Mouse (Mus musculus) embryonic facial prominence, embryonic 14.5 days (tissue): ENCODE measurements around the gene Macf1. TPM values are rescaled to one million over a fixed set of nuclear protein-coding genes. Genes with fewer than 3 reads are reported as not detected.
"Not testable (repeated sequence)": the region's sequence is repeated elsewhere in the genome, so short reads cannot be mapped to it uniquely, and the experiment has no call there.

Experiments
- ATAC-seq: fragments of 200-750 bp; cut with Nextera tagmentation; 2 replicates; pipeline ENCODE4 v1.8.0; 2017; ENCODE audit warnings: low read depth, moderate number of reproducible peaks, moderate TSS enrichment
- DNase-seq: peaks from one replicate; pipeline ENCODE4 v3.0.0-alpha.2; 2015; ENCODE audit warnings: low spot score
- H3K27ac ChIP-seq: fragments of 300-500 bp; sonication (generic); replicated peaks from 2 replicates; pipeline ENCODE4 v1.5.1; 2014; ENCODE audit warnings: low read depth, mild to moderate bottlenecking, low read length, moderate library complexity
- H3K27me3 ChIP-seq: fragments of 300-500 bp; sonication (generic); replicated peaks from 2 replicates; pipeline ENCODE4 v1.6.1; 2014; ENCODE audit warnings: low read length; ENCODE audit not compliant: control insufficient read depth, insufficient read depth
- H3K36me3 ChIP-seq: fragments of 300-500 bp; sonication (generic); 2 replicates; pipeline ENCODE4 v1.6.1; 2014; ENCODE audit warnings: low read length, mixed read lengths; ENCODE audit not compliant: control insufficient read depth, insufficient read depth
- H3K4me1 ChIP-seq: fragments of 300-500 bp; sonication (generic); 2 replicates; pipeline ENCODE4 v1.6.1; 2014; ENCODE audit warnings: antibody characterized with exemption, low read length; ENCODE audit not compliant: control insufficient read depth, insufficient read depth
- H3K4me2 ChIP-seq: fragments of 300-500 bp; sonication (generic); 2 replicates; pipeline ENCODE4 v1.6.1; 2014; ENCODE audit warnings: low read depth, mild to moderate bottlenecking, low read length, moderate library complexity, mixed read lengths
- H3K4me3 ChIP-seq: fragments of 300-500 bp; sonication (generic); 2 replicates; pipeline ENCODE4 v1.5.1; 2014; ENCODE audit warnings: low read depth, mild to moderate bottlenecking, low read length
- H3K9ac ChIP-seq: fragments of 300-500 bp; sonication (generic); 2 replicates; pipeline ENCODE4 v1.6.1; 2014; ENCODE audit warnings: low read depth, mild to moderate bottlenecking, low read length, moderate library complexity, mixed read lengths
- H3K9me3 ChIP-seq: fragments of 300-500 bp; sonication (generic); 2 replicates; pipeline ENCODE4 v1.6.1; 2016; ENCODE audit warnings: low read length; ENCODE audit not compliant: control insufficient read depth
- WGBS: fragments of 180-500 bp; shearing (Covaris S2); extraction: QIAGEN DNeasy Blood & Tissue Kit; methylation state at CpG from one replicate; pipeline ENCODE4 v1.1.7; 2014; 5-methylcytosine and 5-hydroxymethylcytosine counted together
- polyA plus RNA-seq: library from polyadenylated mRNA; unstranded; fragments of >200 nt; fragmentation: Nextera tagmentation; extraction: Ambion mirVana; gene quantifications from 2 replicates; pipeline ENCODE4 v1.2.1, GENCODE M21; 2014

Gene Macf1
- polyA plus RNA-seq, 1 experiment from 2014 or later, result 80.5 TPM

- Histone ChIP-seq H3K36me3 (no peaks in the 10 kb centered on the region), H3K27me3 (no peaks in the 10 kb centered on the region), H3K9ac (no peak overlapping the region), H3K27ac (no peak overlapping the region), H3K4me2 (no peak overlapping the region), H3K4me3 (no peak overlapping the region), H3K4me1 (no peaks in the 10 kb centered on the region), H3K9me3 (no peaks in the 10 kb centered on the region)
- DNase-seq (peak; percentile 16), ATAC-seq (no peak)
- WGBS, result 56% methylated on average over 3 of the region's 3 CpGs
These were observed 350.0 kb downstream of the Macf1 start for GRCm38 (mm10) chr4:123334177-123334576.

GRCm38 (mm10) chr4:123333151-123333550 lies 351.0 kb downstream of the Macf1 start:
- ATAC-seq (no peak), DNase-seq (no peak)
- 97% methylated on average over 4 of the region's 4 CpGs for WGBS
- Histone ChIP-seq H3K27ac (no peak overlapping the region), H3K4me1 (no peaks in the 10 kb centered on the region), H3K4me2 (no peak overlapping the region), H3K9ac (no peak overlapping the region), H3K27me3 (no peaks in the 10 kb centered on the region), H3K4me3 (no peak overlapping the region), H3K36me3 (no peaks in the 10 kb centered on the region), H3K9me3 (no peaks in the 10 kb centered on the region)

GRCm38 (mm10) chr4:123331961-123332360 lies 352.2 kb downstream of the Macf1 start:
- ATAC-seq, H3K4me1 ChIP-seq, H3K27me3 ChIP-seq, DNase-seq, H3K27ac ChIP-seq, H3K4me2 ChIP-seq, H3K4me3 ChIP-seq, H3K36me3 ChIP-seq, H3K9ac ChIP-seq, H3K9me3 ChIP-seq: not testable (repeated sequence)
- WGBS, result 47% methylated on average over 1 of the region's 1 CpGs

GRCm38 (mm10) chr4:123331326-123331725 lies 352.8 kb downstream of the Macf1 start:
- ATAC-seq (no peak), DNase-seq (no peak)
- H3K4me3 ChIP-seq, result no peak overlapping the region
- no peak overlapping the region for H3K27ac ChIP-seq
- H3K27me3 ChIP-seq, result no peaks in the 10 kb centered on the region
- WGBS, result 68% methylated on average over 5 of the region's 5 CpGs
- no peaks in the 10 kb centered on the region for H3K36me3 ChIP-seq
- no peak overlapping the region for H3K9ac ChIP-seq
- no peaks in the 10 kb centered on the region for H3K4me1 ChIP-seq
- no peaks in the 10 kb centered on the region for H3K9me3 ChIP-seq
- H3K4me2 ChIP-seq, result no peak overlapping the region

- 70% methylated on average over 6 of the region's 6 CpGs for WGBS
- H3K4me1 ChIP-seq, result no peaks in the 10 kb centered on the region
- no peak overlapping the region for H3K27ac ChIP-seq
- no peak for DNase-seq
- no peaks in the 10 kb centered on the region for H3K9me3 ChIP-seq
- H3K9ac ChIP-seq, result no peak overlapping the region
- no peak for ATAC-seq
- H3K36me3 ChIP-seq, result no peaks in the 10 kb centered on the region
- no peak overlapping the region for H3K4me3 ChIP-seq
- no peak overlapping the region for H3K4me2 ChIP-seq
- no peaks in the 10 kb centered on the region for H3K27me3 ChIP-seq
These were observed 355.2 kb downstream of the Macf1 start for GRCm38 (mm10) chr4:123328946-123329345.

GRCm38 (mm10) chr4:123327630-123328029 lies 356.5 kb downstream of the Macf1 start:
- ATAC-seq (no peak), DNase-seq (no peak)
- Histone ChIP-seq H3K4me3 (no peak overlapping the region), H3K9me3 (no peaks in the 10 kb centered on the region), H3K4me2 (no peak overlapping the region), H3K4me1 (no peaks in the 10 kb centered on the region), H3K9ac (no peak overlapping the region), H3K36me3 (no peaks in the 10 kb centered on the region), H3K27ac (no peak overlapping the region), H3K27me3 (peaks cover 5% of the 10 kb centered on the region)
- WGBS, result 68% methylated on average over 3 of the region's 3 CpGs

GRCm38 (mm10) chr4:123326087-123326486 lies 358.1 kb downstream of the Macf1 start:
- H3K9ac ChIP-seq, result no peak overlapping the region
- DNase-seq (no peak), ATAC-seq (no peak; the same call in 1 of the 2 replicates)
- 67% methylated on average over 3 of the region's 3 CpGs for WGBS
- H3K9me3 ChIP-seq, result no peaks in the 10 kb centered on the region
- no peaks in the 10 kb centered on the region for H3K36me3 ChIP-seq
- H3K4me2 ChIP-seq, result no peak overlapping the region
- H3K27me3 ChIP-seq, result peaks cover 9% of the 10 kb centered on the region
- no peak overlapping the region for H3K27ac ChIP-seq
- no peaks in the 10 kb centered on the region for H3K4me1 ChIP-seq
- H3K4me3 ChIP-seq, result no peak overlapping the region

- H3K9ac ChIP-seq, result no peak within 1 kb of the TSS
- 10% methylated on average over 4 of the region's 13 CpGs for WGBS
- DNase-seq (no peak), ATAC-seq (no peak)
- peaks cover 9% of the 10 kb centered on the region for H3K27me3 ChIP-seq
- no peaks in the 10 kb centered on the region for H3K9me3 ChIP-seq
- no peaks in the 10 kb centered on the region for H3K4me1 ChIP-seq
- no peak within 1 kb of the TSS for H3K27ac ChIP-seq
- H3K4me2 ChIP-seq, result peak within 1 kb of the TSS; percentile 52
- peak within 1 kb of the TSS; percentile 29 for H3K4me3 ChIP-seq
- H3K36me3 ChIP-seq, result no peaks in the 10 kb centered on the region
These were observed 360.6 kb downstream of the Macf1 start, which contains the start of gene Oxct2a for GRCm38 (mm10) chr4:123323534-123323933. Gene Oxct2a, minus strand, starts transcription at chr4:123323634.

GRCm38 (mm10) chr4:123322910-123323309 lies 361.2 kb downstream of the Macf1 start:
- not testable (repeated sequence) for H3K36me3 ChIP-seq, H3K9me3 ChIP-seq, H3K9ac ChIP-seq, H3K27me3 ChIP-seq, DNase-seq, H3K4me1 ChIP-seq, H3K27ac ChIP-seq
- H3K4me3 ChIP-seq, result peak overlapping the region; percentile 29
- peak; percentile 27; the same call in 1 of the 2 replicates for ATAC-seq
- peak overlapping the region; percentile 52 for H3K4me2 ChIP-seq
- WGBS, result 21% methylated on average over 5 of the region's 38 CpGs
